Mouse (Mus musculus) thymus, adult 2 months (tissue): ENCODE data around the gene Fbxl7.

Experiments
- CTCF ChIP-seq: fragments of 200-500 bp; IDR thresholded peaks from 2 replicates; pipeline ENCODE4 v1.5.1; 2012; ENCODE audit warnings: mild to moderate bottlenecking, control low read depth, low read length, moderate library complexity, borderline replicate concordance; ENCODE audit not compliant: control insufficient read depth, poor library complexity, insufficient read depth; ENCODE audit errors: extremely low read depth
- POLR2A ChIP-seq: fragments of 200-500 bp; IDR thresholded peaks from 2 replicates; pipeline ENCODE4 v1.6.1; 2012; ENCODE audit warnings: mild to moderate bottlenecking, low read length, control low read depth, moderate library complexity; ENCODE audit not compliant: control insufficient read depth, poor library complexity, insufficient read depth; ENCODE audit errors: extremely low read depth

DNA sequence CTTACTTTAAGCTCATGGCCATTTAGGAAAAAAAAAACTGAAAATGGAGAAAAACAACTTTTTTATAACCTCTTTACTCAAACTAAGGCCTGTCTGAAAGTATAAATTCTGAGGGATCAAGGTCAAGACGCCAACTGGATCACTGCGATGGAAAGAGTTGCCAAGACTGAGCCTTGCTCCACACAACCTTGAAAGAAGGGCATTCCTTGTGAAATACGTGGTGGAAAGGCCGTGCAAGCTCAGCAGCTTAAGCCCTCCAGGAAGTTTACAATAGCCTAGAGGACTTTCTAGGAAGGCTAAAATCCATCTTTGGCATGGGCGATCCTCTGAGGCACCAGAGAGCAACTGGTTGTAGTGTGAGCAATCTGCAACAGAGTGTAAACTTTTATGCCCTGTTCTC is 27.9 kb downstream of the Fbxl7 start:
- no peak for TF ChIP-seq CTCF
- no peak for TF ChIP-seq POLR2A
